Mouse (Mus musculus) lung, postnatal 0 days (tissue): ENCODE data around the gene Dctpp1.

Experiments used
- CTCF ChIP-seq: IDR thresholded peaks from 2 replicates; pipeline ENCODE4 v1.5.1; 2016; ENCODE audit warnings: antibody characterized with exemption, mild to moderate bottlenecking
- EP300 ChIP-seq: IDR thresholded peaks from 2 replicates; pipeline ENCODE4 v1.6.1; 2016; ENCODE audit warnings: antibody characterized with exemption, mild to moderate bottlenecking, control low read depth

- TF ChIP-seq CTCF = no peak
- no peak for TF ChIP-seq EP300
These were observed 12.1 kb upstream of the Dctpp1 start for GRCm38 (mm10) chr7:127272566-127272965.
